Mouse (Mus musculus) gastrocnemius, postnatal 10 days (tissue): ENCODE results near the gene Atg10. TPM values are rescaled to one million over a fixed set of nuclear protein-coding genes. Genes with fewer than 3 reads are reported as not detected.
"Not testable (repeated sequence)": the region's sequence is repeated elsewhere in the genome, so short reads cannot be mapped to it uniquely, and the experiment has no call there.

Experiments used
- DNase-seq: peaks from one replicate; pipeline ENCODE4 v3.0.0; 2021; ENCODE audit warnings: mixed read lengths
- total RNA-seq, 2 experiments: library from RNA; stranded (reverse); gene quantifications; 2 replicates each; pipeline ENCODE4 v1.2.3; 2021

Gene Atg10
- total RNA-seq, 2 experiments from 2014 or later = 13.9 to 16.3 TPM

DNA sequence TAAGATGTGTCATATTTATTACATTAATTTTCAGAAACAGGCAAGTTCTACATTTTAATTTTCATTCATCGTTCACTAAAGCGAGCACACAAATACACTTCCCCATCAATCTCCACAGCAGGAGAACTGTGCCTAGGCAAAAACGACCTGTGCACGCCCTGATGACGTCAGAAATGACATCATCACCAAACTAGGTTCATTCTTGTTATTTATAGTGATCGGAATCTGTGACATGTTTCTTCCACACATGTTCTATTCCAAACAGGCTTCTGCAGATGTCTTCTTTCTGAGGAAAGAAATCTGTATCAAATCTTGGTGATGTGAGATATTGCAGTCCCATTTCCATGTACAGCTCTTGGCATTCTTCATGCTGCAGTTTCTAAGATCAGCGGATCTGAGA lies 287.9 kb downstream of the Atg10 start:
- DNase-seq = no peak

- no peak for DNase-seq
Measured at GRCm38 (mm10) chr13:90933256-90933655, 290.5 kb downstream of the Atg10 start.

GRCm38 (mm10) chr13:90929847-90930246 lies 293.9 kb downstream of the Atg10 start:
- DNase-seq = peak; percentile 69

GRCm38 (mm10) chr13:90928266-90928665 lies 295.5 kb downstream of the Atg10 start:
- not testable (repeated sequence) for DNase-seq

DNA sequence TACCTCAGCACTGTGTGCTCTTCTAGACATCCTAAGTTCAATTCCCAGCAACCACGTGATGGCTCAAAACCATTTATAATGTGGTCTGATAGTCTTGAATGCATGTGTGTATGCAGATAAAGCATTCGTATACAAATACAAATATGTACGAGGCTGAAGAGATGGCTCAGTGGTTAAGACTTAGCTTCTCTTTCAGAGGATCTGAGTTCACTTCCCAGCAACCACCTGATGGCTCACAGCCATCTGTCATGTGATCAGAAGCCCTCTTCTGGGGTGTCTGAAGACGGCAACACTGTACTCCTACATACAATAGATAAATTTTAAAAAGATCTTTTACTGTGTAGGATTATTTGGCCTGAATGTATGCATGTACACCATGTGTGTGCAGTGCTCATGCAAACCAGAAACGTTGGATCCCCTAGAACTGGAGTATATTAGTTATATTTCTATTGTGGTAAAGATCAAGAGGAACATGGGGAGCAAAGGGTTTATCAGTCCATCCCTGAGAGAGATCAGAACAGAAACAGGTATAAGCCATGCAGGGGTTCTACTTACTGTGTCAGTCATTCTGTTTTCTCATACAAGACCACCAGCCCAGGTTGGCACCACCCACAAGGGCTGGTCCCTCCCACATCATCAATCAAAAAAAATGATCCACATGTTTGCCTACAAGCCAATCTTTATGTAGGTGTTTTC lies 296.7 kb downstream of the Atg10 start:
- DNase-seq = no peak

GRCm38 (mm10) chr13:90926125-90926765 lies 297.5 kb downstream of the Atg10 start:
- no peak for DNase-seq

DNA sequence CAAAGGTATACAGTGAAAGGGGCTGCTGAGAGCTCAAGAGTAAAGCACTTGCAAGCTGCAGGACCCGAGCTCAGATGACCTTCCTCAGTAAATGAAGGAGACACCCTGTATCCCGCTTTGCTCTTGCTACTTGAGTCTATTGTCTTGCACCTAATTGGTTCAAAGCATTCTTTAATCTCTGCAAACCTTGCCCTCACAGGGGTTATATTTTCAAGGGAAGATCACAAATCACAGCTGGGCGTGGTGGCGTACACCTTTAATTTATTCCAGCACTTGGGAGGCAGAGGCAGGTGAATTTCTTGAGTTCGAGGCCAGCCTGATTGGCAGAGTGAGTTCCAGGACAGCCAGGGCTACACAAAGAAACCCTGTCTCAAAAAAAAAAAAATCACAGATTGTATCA lies 298.6 kb downstream of the Atg10 start:
- DNase-seq = no peak

DNA sequence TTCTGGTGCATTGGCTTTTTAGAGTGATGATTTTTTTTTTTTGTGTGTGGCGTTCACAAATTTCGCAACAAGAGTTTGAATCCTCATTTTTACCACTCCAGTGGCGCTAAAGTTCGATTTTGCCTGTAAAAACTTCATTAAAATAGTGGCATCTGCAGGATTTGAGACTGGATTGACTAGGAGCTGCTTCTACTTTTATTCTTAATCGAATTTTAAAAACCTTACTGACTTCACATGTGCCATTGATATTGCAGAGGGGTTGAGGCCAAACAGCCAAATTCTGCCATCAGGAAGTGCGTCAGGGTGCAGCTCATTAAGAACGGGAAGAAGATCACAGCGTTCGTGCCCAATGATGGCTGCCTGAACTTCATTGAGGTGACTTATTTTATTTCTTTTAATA lies 299.7 kb downstream of the Atg10 start:
- no peak for DNase-seq

DNA sequence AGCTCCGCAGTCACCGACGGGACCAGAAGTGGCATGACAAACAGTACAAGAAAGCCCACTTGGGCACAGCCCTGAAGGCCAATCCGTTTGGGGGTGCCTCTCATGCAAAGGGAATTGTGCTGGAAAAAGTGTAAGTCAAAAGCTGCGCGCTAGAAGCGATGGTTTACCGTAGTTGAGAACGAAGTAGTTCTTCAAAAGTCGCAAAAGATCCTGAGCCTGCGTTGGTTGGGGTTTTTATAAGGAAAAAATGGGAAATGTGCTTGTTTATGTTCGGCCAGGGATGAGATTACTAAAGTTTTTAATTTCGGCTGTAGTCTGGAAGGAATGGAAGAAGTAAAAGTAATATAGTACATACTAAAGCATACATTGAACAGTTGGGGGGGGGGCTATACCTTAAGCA lies 300.2 kb downstream of the Atg10 start:
- not testable (repeated sequence) for DNase-seq

- DNase-seq = peak; percentile 89
Measured at GRCm38 (mm10) chr13:90922751-90923612, 300.8 kb downstream of the Atg10 start, which contains the start of gene Rps23. Rps23 (plus strand) TSS chr13:90922958.

DNA sequence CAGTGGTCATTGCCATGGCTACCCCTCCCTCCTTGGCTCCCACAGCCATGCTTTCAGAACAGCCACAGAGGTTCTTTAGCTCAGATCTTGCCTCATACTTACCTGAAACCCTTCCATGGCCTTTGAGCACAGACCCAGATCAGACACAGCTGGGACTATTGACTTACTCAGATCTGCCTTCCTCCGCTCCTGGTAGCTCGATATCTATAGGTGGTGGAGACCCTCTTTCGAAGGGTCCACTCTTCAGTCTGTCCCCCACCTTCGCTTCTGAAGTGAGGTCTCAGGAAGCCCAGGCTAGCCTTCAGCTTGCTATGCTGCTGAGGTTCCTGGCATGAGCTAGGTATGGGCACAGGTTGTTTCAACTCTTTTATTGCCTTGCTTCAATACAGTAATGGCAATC lies 309.0 kb downstream of the Atg10 start:
- DNase-seq = no peak

- no peak for DNase-seq
Measured at GRCm38 (mm10) chr13:90913675-90914192, 310.0 kb downstream of the Atg10 start.

DNA sequence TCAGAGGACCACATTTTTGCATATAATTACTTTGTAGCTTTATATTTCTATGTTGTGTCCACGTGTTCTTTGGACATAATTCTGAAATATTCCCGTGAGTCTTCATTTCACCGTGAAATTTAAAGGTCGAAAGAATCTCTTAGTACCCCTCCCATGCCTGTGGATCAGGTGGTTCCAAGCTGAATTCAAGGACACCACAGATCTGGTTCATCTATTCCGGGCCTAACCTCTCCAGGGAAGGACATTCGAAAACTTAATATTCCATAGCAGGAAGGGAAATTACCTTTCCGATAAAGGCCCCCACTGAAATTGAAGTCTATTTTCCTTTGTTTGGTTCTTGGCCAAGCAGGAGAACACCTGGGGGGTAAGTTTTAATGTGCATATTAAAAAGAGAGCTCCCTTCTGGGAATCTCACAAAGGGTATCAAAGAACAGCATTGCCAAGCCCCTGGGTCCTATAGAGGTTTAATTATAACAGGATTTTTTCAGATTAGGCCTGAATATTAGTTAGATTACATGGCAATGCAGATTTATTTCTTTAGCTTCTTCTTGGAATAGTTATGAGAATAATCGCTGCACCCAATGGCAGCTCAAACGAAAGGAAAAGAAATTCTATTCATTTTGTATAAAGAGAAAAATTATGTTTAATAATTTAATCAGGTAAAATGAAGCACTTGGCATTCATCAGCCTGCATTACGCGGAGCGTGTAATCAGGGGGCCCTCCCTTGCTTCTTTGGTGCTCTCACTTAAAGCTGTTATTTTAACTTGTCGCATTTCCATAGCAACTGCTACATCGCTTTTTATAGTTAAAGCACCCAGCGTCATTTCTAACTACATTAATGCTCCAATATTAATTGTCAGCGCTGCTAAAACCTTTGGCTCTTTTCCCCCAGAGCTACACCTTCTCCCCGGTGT lies 310.8 kb downstream of the Atg10 start:
- no peak for DNase-seq

- DNase-seq = no peak
Measured at GRCm38 (mm10) chr13:90907376-90907775, 316.4 kb downstream of the Atg10 start.

- no peak for DNase-seq
Measured at GRCm38 (mm10) chr13:90905176-90905575, 318.6 kb downstream of the Atg10 start, which contains the start of gene Atp6ap1l. Atp6ap1l (minus strand) TSS chr13:90905355.

DNA sequence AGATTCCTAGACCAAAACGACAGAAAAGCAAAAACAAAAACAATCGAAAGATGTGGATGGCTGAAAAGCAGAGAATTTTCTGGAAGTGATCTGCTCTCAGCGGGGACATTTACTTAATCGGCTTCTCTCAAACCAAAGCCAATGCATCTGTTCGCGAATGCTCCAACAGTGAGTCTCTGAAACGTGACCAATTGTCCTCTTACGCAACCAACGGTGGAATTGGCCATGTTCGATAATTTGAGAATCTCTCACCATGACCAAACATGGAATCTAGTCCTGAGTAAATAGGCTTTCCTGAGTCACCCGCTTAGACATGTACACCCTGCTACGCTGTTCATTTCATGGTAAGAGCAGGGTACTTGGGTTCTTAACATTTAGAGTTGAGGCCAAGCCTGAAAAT lies 326.9 kb downstream of the Atg10 start:
- DNase-seq = no peak

DNA sequence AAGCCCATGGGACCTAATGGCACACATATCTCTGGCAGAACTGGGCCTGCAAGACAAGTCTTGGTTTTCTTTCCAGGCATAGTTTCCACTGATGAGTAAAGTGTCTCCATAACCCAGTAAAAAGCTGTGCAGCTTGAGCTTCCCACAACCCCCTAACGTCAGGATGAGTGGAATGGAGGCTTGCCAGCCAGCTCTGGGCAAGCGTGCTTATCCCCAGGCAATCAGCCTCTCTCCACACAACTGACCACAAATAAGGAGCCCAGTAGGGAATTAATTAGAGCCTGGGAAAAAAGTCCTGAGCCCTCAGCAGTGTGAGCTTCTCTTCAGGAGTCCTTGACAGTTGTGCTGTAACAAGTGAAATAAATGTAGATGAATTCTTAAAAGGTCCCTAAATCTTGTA lies 327.7 kb downstream of the Atg10 start:
- peak; percentile 61 for DNase-seq

GRCm38 (mm10) chr13:90894819-90895218 lies 328.9 kb downstream of the Atg10 start:
- DNase-seq = no peak

- DNase-seq = no peak
Measured at GRCm38 (mm10) chr13:90890111-90890510, 333.7 kb downstream of the Atg10 start.

GRCm38 (mm10) chr13:90886568-90886983 lies 337.2 kb downstream of the Atg10 start:
- peak; percentile 73 for DNase-seq

DNA sequence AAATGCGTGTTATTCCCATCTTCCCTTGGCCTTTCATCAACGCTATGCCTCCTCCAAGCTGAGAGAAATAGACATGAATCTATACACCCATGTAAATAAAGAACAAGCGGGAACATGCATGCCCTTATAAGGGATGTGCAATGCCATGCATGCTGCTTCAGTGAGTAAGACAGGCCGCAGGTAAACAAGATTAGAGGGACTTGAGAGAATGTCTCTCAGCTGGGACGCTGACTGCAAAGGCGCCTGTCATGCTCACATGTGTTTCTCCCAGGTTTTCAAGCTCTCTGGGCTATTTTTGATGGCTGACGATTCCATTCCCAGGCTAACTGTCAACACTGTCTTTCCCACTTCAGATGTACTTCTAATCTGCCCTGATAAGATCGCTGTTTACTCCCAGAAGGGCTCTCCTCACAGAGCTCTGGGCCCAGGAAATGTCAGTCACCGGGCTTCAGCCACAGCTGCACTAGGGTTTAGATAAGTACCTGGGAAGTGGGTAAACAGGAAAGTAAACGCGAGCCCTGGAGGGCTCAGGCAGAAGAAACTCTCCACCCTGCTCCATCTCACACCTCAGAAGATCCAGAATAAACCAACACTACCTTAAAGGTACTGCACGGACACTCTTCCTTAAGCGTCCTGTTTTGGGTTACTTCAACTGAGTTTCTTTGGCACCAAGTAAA lies 337.8 kb downstream of the Atg10 start:
- no peak for DNase-seq
